Mouse (Mus musculus) heart, postnatal 14 days (tissue): ENCODE data around the gene B3gnt7. TPM values are rescaled to one million over a fixed set of nuclear protein-coding genes. Genes with fewer than 3 reads are reported as not detected.

Experiments used
- DNase-seq, 2 experiments: peaks; one replicate each; pipeline ENCODE4 v3.0.0; 2021 to 2022
- intact Hi-C: fragments of 180-260 bp; cut with DNase I; formaldehyde crosslinking; loops from one replicate; pipeline ENCODE4 v1.15.1; 2025
- microRNA-seq, 2 experiments: library from miRNA; unstranded; fragments of <30 nt; microRNA quantifications; one replicate each; pipeline ENCODE4 v1.2.0; 2021 to 2022
- total RNA-seq, 2 experiments: library from RNA; stranded (reverse); gene quantifications; 2 replicates each; pipeline ENCODE4 v1.2.3; 2021

The B3gnt7 gene
- total RNA-seq, 2 experiments from 2014 or later, result 0.54 to 0.57 TPM

DNA sequence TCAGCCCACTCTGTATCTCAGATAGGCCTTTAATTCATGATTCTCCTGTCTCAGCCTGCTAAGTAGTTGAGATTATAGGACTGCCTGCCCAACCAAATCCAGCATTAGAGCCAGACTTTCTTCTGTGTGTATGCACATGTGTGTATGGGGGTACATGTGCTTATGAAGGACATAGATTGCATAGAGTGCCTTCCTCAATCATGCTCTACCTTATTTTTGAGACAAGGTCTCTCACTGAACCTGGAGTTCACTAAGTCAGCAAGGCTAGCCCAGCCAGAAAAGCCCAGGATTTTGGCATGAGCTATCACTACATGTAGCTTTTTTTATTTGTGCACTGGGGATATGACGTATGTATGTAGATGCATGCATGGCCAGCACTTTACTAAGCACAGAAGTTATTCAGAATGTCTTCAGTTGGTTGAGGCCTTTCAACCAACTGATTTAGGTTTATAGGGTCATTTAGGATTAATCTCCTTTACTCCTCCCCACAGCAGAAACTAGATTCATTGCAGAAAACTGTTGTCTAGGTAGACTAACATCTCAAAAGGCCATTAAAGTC is 40.5 kb downstream of the B3gnt7 start:
- intact Hi-C loops, result loop anchor here (10.0 kb wide), 1 partner anchor 248 kb away; no protein-coding TSS in a partner anchor
- DNase-seq, result no peak

DNA sequence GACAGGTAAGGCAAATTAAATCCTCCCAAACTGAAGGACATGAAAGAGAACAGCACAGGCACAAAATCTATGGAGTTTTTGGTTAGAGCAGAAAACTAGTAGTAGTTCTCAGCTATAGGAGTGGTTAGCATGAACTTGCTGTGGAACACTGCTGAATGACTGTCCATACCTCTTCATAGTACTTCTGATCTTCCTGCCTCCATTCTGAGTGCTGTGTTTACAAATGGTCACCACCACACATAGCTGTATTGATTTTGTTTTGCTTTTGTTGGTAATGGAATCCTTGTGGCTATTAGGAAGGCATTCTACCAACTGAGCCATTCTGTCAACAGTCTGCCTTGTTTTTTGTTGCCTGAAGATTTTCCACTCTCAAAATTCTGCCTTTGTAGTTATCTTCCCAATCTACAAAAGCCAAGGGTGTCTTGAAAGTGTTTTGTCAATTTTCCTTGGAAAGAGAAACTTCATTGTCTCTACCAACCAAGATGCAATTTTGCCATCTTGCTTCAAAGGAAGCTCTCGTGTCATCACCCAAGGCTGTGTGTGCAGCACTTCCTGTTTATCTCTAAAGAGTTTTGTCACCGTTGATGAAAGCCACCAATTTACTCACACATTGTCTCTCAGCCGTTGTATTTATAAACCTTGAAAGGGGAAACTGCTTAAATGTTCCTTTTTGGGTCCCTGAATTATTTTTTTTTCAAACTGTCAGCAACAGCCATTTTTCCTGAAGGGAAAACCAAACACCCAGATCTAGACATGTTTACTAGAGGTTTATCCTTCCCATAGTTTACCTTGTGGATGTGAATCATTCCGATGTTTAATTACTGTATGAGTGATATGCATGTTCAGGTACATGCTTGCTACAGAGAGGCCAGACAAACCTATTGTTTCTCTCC is 41.6 kb downstream of the B3gnt7 start:
- intact Hi-C loops, result loop anchor here (10.0 kb wide), 1 partner anchor 249 kb away; no protein-coding TSS in a partner anchor
- DNase-seq, result no peak

DNA sequence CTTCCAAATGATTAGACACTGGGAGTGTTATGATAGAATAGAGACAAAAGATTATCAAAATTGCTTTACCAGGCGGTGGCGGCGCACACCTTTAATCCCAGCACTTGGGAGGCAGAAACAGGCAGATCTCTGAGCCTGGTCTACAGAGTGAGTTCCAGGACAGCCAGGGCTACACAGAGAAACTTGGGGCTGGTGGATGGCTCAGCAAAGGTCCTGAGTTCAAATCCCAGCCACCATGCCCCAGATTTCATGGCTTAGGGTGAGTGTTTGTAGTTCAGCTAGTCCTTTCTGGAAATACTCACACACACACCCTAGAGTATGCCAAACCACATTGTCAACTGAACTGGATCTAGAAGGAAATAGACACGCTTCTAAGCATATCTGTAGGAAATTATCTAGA is 42.4 kb downstream of the B3gnt7 start:
- intact Hi-C loops, result loop anchor here (10.0 kb wide), 1 partner anchor 250 kb away; no protein-coding TSS in a partner anchor
- DNase-seq, result no peak

GRCm38 (mm10) chr1:86345956-86346355 is 43.3 kb downstream of the B3gnt7 start:
- intact Hi-C loops, result loop anchor here (10.0 kb wide), 1 partner anchor 251 kb away; no protein-coding TSS in a partner anchor
- no peak for DNase-seq

- intact Hi-C loops, result loop anchor here (10.0 kb wide), 1 partner anchor 252 kb away; no protein-coding TSS in a partner anchor
- DNase-seq, result no peak
Observed at GRCm38 (mm10) chr1:86346851-86347715, 44.5 kb downstream of the B3gnt7 start.

GRCm38 (mm10) chr1:86347716-86348045 is 45.0 kb downstream of the B3gnt7 start:
- intact Hi-C loops, result loop anchor here (10.0 kb wide), 1 partner anchor 253 kb away; no protein-coding TSS in a partner anchor
- no peak for DNase-seq

- no peak for DNase-seq
- intact Hi-C loops, result loop anchor here (10.0 kb wide), 1 partner anchor 253 kb away; no protein-coding TSS in a partner anchor
Observed at GRCm38 (mm10) chr1:86348083-86348482, 45.5 kb downstream of the B3gnt7 start.

DNA sequence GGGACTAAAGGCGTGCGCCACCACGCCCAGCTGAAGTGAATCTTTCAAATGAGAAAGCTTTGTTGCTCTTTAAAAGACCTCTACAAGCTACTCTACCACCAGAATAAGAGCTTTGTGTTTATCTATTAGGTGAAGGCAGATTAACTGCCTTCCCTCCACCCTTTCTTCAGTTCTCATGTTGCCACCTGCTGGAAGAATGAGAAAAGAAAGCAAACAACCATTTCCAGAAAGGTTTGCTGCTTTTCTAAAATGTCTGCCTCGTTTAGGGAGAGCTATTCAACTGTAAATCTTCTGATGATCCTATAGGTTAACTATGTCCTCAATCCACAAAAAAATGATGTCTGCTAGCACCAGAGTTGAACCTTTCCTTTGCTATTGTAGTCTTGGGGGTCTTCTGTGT is 46.2 kb downstream of the B3gnt7 start:
- no peak for DNase-seq
- intact Hi-C loops, result loop anchor here (10.0 kb wide), 1 partner anchor 254 kb away; no protein-coding TSS in a partner anchor

DNA sequence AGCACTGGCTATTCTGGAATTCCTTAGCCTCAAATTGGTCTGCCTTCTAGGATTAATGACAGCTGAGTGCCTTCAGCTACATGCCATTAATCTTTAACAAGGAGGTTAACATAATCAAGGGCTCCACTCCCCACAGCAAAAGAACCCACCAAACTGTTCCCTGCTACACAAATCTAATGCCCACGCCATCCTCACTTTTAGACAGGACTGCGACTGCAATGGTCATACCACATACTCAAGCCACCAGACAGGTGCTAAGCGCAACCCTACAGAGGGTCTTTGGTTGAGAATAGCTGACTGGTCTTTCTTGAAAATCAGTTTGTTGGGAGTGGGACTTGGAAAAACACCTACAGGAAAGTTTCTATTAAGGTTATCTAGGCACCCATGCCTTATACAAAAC is 46.6 kb downstream of the B3gnt7 start:
- intact Hi-C loops, result loop anchor here (10.0 kb wide), 1 partner anchor 254 kb away; no protein-coding TSS in a partner anchor
- no peak for DNase-seq

GRCm38 (mm10) chr1:86349696-86350095 is 47.1 kb downstream of the B3gnt7 start:
- peak in 1 of 2 experiments; percentile 28 for DNase-seq
- intact Hi-C loops, result loop anchor here (10.0 kb wide), 1 partner anchor 255 kb away; no protein-coding TSS in a partner anchor

DNA sequence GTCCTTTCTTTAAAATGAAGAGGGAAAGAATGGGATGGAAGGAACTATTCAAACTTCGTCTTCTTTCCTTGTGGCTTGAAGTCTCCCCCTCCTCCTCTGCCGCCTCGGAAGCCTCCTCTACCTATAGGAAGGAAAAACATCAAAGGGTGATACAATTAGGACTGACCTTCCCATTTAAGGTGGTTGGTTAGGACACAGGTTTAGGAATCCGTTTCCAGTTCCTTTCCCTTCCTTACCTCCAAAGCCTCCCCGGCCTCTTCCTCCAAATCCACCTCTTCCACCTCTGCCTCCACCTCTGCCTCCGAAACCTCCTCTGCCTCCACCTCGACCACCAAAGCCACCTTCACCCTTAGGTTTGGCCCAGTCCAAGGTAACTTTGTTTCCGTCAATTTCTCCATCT is 47.9 kb downstream of the B3gnt7 start:
- intact Hi-C loops, result no loop called here
- DNase-seq, result no peak

GRCm38 (mm10) chr1:86354186-86354585 is 51.6 kb downstream of the B3gnt7 start:
- intact Hi-C loops, result no loop called here
- DNase-seq, result no peak

Small RNAs within 50 kb of the gene (microRNA-seq; reads per million reads assigned to microRNA genes)
- gene mmu-mir-3535, result 24.2 to 72.7 reads per million in 2 experiments

Other genes with a start within 250 kb of the B3gnt7 start
- 100 to 1,000 TPM in 1 of 2 experiments, 10 to 100 TPM in 1; 98.5 to 105 TPM for gene Psmd1, start 238.4 kb upstream of the B3gnt7 start, total RNA-seq
- gene Htr2b, start 190.9 kb upstream of the B3gnt7 start, total RNA-seq, result under 1 TPM in 1 of 2 experiments, not detected in 1; 0.20 TPM
- 1 to 10 TPM; 1.7 to 2.8 TPM for gene Gm21972, start 169.2 kb upstream of the B3gnt7 start, total RNA-seq
- 1 to 10 TPM; 2.9 to 3.3 TPM for gene Armc9, start 148.1 kb upstream of the B3gnt7 start, total RNA-seq
- gene Ncl, start 56.6 kb downstream of the B3gnt7 start, total RNA-seq, result 100 to 1,000 TPM; 122 to 125 TPM
- not detected for gene Nmur1, start 123.4 kb downstream of the B3gnt7 start, total RNA-seq
- gene Tex44, start 123.5 kb downstream of the B3gnt7 start, total RNA-seq, result not detected
- gene Ptma, start 223.9 kb downstream of the B3gnt7 start, total RNA-seq, result 100 to 1,000 TPM; 290 to 401 TPM